Mouse (Mus musculus) thymus, postnatal 10 days (tissue): Measurements from ENCODE around the gene Uimc1.

Source experiments
- DNase-seq, 2 experiments: peaks; one replicate each; pipeline ENCODE4 v3.0.0; 2021; ENCODE audit warnings: low spot score in 2 of 2

Uimc1 gene

DNA sequence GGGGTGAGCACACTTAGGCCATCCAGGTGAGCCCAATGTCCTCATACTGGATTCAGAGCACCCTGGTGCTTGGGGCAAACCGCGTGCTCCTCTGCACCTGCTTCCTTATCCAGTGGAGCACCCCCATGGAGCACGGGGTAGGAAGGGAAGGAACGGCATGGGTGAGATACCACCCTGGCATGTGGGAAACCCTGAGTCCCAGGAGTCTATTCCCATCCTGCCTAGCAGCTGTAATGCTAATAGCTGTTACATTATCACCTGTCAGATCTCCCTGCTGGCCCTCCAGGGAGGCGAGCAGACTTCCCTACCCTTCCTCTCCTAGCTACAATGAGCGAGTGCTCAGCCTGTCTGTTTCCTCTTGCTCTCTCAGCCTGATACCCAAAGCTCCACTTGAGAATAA lies 104.9 kb downstream of the Uimc1 start:
- no peak for DNase-seq

DNA sequence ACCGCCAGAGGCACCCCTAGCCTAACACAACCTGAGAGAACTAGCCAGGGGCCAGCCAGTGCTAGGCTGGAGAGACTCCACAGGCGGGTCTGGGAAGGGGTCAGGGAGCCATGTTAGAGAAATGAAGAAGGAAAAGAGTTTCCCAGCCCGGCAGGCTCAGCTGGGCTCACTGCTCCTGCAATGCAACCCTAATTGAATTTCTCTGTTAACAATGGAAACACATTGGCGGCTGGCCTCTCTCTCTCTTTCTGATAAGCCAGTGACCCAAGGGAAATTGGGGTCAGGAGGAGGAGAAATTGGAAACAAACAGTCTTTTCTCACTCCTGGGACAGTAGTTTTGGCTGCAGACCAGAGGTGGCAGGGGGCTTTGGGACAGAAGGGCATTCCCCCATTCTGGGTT lies 105.5 kb downstream of the Uimc1 start:
- no peak for DNase-seq

DNA sequence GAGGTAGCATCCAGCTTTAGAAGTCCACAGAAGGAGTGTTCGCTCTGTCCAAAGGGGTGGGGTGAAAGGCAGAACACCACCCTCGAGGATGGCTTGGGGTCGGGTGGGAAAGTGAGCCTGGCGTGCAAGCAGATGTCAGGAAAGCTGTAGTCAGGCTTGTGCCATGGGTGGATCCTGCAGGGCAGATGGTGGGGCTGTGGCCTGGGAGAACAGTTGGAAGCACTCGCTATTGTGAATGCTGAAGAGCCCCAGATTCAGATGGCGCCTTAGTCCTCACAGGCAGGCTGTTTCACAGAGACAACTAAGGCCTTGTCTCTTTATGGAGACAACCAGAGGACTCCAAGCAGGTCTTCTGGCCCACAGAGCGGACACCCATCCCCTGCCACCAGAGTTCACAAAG lies 107.9 kb downstream of the Uimc1 start:
- DNase-seq = no peak

DNA sequence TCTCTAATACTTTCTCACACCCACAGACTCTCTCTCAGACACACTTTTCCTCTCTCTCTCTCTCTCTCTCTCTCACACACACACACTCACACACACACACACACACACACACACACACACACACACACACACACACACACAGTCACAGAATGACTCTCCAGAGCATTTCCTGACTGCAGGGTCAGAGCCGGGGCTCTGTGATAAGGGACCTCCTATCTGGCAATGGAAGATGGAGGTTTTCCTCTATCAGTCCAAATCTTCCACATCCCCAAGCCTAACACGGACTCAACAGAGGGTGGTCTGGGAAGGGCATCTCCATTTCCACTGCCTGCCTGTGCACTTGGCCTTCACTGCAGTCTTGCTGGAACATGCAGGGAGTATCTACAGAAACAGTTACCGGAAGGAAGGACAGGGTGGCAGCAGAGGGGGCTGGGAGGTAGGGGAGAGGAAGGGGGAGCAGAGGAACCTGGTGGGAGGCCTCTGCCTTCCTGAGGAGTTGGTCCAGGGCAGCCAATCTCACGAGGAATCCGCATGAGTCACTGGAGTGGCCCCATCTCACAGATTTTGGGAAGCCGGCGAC lies 111.8 kb downstream of the Uimc1 start:
- no peak for DNase-seq

DNA sequence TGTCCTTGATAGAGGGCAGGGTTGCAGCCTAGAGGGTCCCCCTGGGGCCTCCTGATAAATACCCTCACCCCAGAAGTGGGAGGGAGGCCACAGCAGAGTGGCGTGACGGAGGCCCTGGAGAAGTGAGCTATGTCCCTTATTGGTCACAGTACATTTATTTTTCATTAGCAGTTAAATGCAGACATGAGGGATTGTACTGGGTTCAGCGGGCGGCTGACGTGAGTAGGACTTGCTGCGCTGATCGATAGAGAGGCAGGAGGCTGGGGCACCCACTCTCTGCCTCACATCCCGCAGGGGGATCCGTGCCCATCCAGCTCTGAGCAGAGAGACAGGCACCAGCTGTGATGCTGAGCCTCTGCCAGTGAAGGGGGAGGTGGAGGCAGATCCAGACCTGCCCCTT lies 112.7 kb downstream of the Uimc1 start:
- no peak for DNase-seq

GRCm38 (mm10) chr13:54983614-54984013 lies 116.5 kb downstream of the Uimc1 start:
- no peak for DNase-seq

DNA sequence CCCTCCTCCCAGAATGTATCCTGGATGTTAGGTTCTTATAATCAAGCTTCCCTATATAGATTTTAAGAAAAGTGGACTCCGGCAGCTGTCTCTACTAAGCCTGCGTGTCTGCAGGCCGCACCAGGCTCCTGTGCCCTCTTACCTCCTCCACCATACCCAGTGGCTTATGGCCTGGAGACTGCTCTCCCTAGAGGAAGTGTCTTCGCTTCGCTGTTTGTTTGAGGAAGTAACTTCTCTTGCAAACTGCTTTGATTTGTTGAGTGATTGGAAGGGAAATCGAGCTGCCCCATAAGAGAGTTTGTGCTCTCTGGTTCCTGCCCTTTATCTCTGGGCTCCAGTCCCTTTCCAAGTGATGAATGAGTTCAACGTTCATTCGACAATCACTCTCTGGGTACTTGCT lies 117.1 kb downstream of the Uimc1 start:
- no peak for DNase-seq

- no peak for DNase-seq
Observed at GRCm38 (mm10) chr13:54980957-54981356, 119.1 kb downstream of the Uimc1 start.

- no peak for DNase-seq
Observed at GRCm38 (mm10) chr13:54978804-54979203, 121.3 kb downstream of the Uimc1 start.
